Mouse (Mus musculus): ENCODE results near the gene Galp.
"Not testable (repeated sequence)": the region's sequence is repeated elsewhere in the genome, so short reads cannot be mapped to it uniquely, and the experiment has no call there.

The Galp gene

DNA sequence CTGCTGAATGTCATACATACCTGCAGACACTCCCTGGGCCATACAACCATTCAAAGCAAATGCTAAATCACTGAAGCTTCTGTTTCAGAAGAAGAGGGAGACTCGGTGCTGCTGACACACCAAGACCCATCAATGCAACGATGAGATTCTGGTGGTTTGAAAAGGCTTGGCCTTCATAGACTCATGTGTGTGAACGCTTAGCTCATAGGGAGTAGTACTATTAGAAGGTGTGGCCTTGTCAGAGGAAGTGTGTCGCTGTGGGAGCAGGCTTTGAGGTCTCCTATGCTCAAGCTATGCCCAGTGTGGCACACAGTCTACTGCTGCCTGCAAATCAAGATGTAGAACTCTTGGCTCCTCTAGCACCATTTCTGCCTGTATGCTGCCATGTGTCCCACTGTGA, 60.5 kb downstream of the Galp start:
- DNase-seq (ENCODE audit: low spot score in 2 of 2) = no peak

- no peak for DNase-seq (ENCODE audit: low spot score in 2 of 2)
Measured at GRCm38 (mm10) chr7:6258232-6259220, 61.6 kb downstream of the Galp start.

DNA sequence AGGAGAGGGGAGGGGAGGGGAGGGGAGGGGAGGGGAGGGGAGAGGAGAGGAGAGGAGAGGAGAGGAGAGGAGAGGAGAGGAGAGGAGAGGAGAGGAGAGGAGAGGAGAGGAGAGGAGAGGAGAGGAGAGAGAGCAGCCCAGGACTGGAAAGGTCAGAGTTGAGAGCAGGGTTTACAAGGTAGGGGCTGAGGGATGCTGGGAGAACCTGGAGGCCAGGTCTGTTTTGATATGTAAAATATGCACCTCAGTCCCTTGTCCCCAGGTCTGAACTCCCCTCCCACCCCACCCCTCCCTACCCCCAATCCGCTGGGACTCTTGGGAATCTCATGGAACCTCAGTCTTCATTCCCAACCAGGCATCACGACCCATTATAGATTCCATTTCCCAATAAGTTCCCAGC, 63.1 kb downstream of the Galp start:
- DNase-seq (ENCODE audit: low spot score in 2 of 2) = not testable (repeated sequence)

GRCm38 (mm10) chr7:6262120-6262519, 65.2 kb downstream of the Galp start:
- DNase-seq (ENCODE audit: low spot score in 2 of 2) = no peak

DNA sequence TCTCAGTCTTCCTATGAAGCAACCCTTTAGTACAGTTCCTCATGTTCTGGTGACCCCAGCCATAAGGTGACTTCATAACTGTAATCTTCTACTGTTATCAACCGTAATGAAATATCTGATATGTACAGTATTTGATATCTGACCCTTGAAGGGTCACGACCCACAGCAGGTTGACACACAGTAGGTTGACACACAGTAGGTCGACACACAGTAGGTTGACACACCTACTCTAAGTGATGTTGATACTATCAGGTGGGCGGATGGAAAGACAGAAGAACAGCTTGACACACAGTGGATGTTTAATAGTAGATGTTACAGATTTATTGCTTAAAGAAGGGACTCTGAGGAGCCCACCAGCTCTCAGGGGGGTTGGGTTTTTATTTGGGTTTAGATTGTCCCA, 66.1 kb downstream of the Galp start:
- DNase-seq (ENCODE audit: low spot score in 2 of 2) = no peak

DNA sequence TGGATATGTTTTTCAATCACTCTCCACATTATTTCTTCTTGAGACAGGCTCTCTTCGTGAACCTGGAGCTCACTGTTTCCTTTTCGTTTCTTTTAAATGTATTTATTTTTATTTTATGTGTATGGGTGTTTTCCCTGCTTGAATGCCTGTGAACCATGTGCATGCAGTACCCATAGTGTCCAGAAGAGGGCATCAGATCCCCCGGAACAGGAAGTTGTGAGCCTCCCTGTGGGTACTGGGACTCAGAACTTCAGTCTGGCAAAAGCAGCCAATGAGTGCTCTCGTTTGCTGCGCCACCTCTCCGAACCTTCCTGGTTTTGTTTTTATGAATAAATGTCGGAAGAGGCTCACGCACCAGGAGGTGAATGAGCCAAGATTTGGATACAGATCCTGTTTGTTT, 68.8 kb downstream of the Galp start:
- DNase-seq (ENCODE audit: low spot score in 2 of 2) = peak; percentile 31 to 67

Data from spleen, postnatal 10 days (tissue).